Mouse (Mus musculus) erythroblast, adult 5-6 weeks (primary cell): ENCODE measurements at regions not wholly inside any gene's neighbourhood (a gene's known extent, or its start where the extent isn't known, plus 50 kb on each side); places are given as distances from the start of the nearest gene placed in this dataset.
"Not testable (repeated sequence)": the region's sequence is repeated elsewhere in the genome, so short reads cannot be mapped to it uniquely, and the experiment has no call there.

Source experiments
- ATAC-seq: replicated peaks from 2 replicates; pipeline ENCODE4 v1.8.0; 2016; ENCODE audit warnings: moderate number of reproducible peaks, mild to moderate bottlenecking, moderate TSS enrichment, inconsistent platforms; ENCODE audit not compliant: poor library complexity, low FRiP score, severe bottlenecking

DNA sequence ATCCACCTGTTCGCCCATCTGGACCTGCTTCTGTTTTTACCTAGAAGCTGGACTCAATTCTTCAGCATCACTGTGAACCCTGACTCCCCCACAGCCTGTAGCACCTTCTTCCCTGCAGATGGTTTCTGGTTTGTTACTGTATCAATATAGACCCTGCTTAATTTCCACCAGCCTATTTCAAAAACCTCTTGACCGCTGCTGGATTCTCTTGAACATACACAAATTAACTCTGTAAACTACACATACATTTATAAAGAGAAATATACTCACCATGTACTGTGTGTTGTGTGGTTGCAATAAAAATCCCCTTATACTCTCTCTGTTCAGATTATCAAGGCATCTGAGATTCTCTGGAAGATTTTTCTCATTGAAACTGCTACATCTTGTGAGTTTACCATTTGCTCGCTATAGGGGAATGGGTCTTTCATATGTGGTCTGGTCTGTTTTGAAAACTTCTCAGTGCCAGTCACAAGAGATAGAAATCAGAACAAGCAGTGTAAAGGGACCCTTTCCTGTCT lies 89.8 kb upstream of the Cpsf6 start:
- no peak for ATAC-seq

DNA sequence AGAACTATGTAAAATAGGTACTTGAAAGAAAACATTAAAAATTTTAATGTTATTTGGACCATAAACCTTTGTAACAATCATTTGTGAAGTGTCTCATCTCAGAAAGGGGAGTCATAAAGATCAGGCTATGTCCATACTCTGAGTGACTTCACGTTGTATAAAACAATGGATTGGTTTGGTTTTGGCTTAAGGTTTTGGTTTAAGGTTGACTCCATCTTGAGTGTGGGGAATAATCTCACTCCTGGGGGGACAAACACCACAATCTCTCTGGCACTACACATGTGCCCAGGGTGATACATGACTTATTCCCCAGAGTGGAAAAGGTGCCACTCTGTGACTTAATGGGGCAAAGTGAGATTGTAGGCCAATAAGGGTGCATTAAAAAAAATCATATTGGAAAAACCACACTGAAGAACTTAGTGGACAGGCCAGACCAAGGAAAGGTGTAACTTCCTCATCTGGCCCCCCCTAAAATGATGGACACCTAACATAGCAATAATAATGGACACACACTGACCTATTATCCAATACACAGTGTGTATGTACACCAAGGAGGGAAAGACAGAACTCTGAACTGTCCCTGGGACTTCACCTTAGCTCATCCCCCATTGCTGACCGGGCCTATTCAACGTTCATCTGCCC lies 89.2 kb upstream of the Cpsf6 start:
- ATAC-seq, result no peak

DNA sequence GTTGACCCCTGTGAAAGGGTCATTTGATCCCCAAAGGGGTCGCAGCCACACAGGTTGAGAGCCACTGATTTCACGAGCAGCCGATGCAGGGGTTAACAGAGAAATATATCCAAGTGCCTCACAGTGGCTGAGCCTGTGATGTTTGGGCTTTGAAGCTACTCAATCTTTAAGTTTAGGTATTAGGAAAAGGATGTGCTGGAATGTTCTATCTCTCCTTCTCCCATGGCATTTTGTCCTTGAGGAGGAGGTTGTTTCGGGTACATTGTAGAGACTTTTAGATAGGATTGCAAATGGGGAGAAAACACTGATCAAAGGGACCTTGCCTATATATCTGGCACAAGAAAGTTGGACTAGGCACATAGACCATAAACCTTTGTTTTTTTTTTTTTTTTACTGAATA lies 88.6 kb upstream of the Cpsf6 start:
- no peak for ATAC-seq

- ATAC-seq, result no peak
These were observed 87.3 kb upstream of the Cpsf6 start for GRCm38 (mm10) chr10:117467161-117467560.

GRCm38 (mm10) chr10:117466391-117466790 lies 86.6 kb upstream of the Cpsf6 start:
- ATAC-seq, result no peak

DNA sequence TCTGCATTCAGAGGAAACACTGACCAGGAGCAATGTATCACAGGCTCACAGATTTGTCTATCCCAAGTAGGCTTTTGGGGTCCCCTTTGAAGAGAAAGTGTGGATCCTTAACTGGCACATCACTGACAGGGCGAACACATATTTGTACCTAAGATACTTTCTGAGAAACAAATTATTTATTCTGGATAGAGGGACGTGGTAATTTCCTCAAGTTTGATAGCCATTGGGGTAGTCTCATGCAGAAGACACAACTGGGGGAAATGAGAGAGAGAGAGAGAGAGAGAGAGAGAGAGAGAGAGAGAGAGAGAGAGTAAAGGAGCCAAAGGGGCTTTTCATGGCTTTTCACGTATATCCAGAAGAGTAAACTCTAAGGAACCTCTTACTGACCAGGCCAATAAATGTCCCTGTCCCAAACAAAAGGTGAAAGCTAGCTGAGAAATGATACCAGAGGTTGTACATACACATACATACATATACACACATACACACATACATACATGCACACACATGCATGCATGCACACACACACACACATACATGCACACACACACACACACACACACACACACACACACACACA lies 85.9 kb upstream of the Cpsf6 start:
- ATAC-seq, result no peak

- no peak for ATAC-seq
These were observed 85.3 kb upstream of the Cpsf6 start for GRCm38 (mm10) chr10:117465058-117465660.

GRCm38 (mm10) chr10:117464331-117464730 lies 84.5 kb upstream of the Cpsf6 start:
- ATAC-seq, result not testable (repeated sequence)

DNA sequence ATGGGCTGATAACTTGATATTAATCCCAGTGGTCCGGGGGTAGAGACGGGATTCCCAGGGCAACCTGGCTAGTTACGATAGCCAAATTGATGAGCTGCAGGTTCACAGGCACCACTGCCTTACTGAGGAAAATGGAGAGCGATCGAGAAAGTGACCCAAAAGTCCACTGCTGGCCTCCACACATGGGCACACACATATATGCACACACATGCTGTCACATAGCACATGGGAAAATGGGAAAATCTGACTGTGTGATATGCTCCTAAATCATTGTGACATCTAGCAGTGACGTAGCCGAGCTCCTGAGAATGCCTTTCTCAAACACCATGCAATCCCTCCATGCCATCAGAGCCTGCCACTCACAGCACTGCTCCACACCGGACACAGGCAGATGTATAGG lies 83.8 kb upstream of the Cpsf6 start:
- no peak for ATAC-seq

DNA sequence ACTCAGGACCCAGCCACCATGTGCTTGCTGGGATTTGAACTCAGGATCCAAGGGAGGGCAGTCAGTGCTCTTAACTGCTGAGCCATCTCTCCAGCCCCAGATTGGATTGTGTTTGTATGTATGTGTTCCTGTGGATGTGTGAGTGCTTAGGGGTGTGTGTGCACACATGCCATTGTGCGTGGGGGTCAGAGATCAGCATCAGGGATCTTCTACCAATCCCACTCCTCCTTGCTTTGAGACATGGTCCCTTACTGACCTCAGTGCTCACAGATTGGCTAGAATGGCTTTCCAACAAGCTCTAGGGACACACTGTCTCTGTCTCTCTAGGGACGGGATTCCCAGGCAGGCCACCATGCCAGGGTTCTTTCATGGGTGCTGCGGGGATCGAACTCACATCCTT lies 83.1 kb upstream of the Cpsf6 start:
- no peak for ATAC-seq

DNA sequence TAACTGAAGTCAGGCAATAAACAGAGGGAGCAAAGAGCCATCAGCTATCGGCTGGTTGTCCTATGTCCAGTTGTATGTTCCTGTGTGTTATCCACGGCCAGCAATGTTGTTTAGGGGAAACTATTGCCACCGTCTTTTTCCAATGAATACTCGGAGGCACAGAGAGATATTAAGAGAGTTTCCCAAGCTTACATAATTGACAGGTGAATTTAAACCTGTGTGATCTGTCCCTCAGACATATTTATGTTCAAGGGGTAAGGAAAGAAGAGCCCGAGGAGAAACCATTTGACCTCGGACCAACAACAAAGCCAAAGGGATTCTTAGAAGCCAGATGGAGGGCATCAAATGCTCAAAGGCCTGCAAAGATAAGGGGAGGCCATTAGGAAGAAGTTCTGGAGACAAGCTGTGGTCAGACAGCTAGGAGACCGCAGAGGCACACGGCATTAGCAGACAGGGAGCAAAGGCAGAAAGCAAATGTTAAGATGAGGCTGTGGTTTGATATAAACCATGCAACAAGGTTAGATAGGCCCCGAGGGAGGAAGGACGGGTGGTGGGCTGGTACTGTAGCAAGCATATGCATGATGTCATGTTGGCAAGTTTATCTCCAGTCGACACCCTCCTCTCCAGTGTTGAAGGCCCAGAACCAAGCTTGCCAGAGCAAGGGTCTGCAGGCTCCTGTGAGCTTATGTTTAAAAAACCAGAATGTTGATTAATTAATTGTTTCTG lies 82.1 kb upstream of the Cpsf6 start:
- no peak for ATAC-seq

DNA sequence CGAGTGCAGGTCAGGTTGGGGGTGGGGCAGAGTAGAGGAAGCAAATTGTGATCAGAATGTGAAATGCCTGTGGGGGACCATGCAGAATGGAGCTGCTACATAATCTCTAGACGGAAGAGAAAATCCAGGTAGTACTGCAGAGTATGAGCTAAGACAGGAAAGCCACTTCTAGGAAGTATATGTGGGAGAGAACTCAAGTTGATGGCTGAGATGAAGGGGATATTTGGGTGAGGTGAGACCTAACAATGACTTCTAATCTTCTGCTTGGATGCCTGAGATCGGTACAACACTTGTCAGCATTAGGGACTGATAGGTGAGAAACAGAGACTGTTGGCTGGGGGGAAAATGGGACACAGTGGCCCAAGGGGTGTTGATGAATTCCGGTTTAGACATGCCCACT lies 81.4 kb upstream of the Cpsf6 start:
- no peak for ATAC-seq

GRCm38 (mm10) chr10:117460366-117460730 lies 80.5 kb upstream of the Cpsf6 start:
- ATAC-seq, result no peak

- ATAC-seq, result no peak
These were observed 80.0 kb upstream of the Cpsf6 start for GRCm38 (mm10) chr10:117459651-117460365.

GRCm38 (mm10) chr10:117459041-117459475 lies 79.2 kb upstream of the Cpsf6 start:
- no peak for ATAC-seq

DNA sequence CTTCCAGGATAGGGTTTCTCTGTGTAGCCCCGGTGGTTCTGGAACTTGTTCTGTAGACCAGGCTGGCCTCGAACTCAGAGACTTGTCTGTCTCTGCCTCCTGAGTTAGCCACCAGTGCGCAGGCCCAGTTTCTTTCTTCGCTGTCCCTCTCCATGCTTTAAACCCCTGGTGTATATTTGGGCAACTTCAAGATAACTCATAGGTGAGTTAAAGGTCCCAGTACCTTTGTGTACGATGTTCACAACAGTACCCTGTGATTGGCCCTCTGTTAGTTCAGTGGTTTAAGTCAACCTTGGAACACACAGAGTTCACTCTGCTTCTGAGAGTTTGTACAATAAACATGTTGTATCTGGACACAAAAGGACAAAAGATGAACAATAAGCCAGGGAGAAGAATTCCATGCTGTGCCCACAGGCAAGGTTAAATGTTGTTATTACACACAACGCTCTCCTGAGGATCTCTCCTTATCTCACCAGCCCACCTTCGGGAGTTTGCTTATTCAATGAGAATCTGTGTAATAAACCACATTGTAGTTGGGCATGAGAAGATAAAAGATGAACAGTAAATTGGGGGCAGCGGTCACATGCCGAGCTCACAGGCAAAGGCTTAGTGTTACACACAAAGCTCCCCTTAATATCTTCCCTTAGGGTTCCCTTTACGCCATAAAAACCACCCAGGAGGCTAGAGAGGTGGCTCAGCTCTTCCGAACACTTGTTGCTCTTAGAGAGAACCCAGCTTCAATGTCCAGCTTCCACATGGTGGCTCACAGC lies 78.6 kb upstream of the Cpsf6 start:
- ATAC-seq, result no peak

DNA sequence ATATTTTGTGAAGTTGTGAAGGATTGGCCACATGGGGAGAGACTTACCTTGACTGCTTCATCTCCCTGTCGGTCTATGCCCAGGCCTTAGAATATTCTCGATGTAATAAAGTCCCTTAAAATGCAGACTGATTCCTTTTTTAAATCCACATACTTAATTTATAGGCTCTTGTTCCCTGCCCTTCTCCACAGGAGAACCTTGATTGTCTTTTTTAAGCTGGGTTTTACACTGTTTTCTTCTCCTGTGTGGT lies 77.8 kb upstream of the Cpsf6 start:
- no peak for ATAC-seq

DNA sequence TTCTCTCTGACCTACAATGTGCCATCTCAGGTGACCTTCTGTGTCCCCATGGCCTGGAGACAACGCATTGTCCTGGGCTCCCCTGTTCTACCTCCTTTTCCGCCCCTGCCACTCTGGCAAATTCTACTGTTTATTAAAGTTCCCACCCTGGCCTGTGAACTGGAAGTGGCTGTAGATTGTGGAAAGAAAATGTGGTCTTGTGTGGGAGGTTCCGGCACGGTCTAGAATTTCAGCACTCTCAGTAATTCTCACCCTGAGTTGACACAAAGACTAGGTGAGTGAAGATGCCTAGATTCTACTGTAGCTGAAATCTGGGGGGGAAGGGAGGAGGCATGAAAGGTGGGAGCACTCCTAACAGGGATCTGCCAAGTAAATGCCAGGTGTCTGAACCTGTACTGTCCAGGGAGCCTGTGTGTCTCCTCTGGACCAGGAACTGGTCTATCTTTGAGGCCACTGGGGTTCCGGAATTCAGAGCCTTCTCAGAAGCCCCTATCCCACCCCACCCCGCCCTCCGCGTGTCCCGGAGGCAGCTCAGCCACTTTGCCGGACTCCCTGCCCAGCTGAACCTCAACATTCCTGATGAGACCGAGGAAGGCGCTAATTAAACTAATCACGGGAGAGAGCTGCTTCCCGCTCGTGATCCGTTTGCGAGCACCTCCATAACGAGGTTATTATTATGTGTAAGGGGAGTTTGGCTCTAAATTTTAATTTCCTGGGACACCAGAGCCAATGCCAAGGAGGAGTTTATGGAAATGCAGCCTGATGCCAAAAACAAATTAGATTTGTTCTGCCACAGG lies 77.3 kb upstream of the Cpsf6 start:
- no peak for ATAC-seq

DNA sequence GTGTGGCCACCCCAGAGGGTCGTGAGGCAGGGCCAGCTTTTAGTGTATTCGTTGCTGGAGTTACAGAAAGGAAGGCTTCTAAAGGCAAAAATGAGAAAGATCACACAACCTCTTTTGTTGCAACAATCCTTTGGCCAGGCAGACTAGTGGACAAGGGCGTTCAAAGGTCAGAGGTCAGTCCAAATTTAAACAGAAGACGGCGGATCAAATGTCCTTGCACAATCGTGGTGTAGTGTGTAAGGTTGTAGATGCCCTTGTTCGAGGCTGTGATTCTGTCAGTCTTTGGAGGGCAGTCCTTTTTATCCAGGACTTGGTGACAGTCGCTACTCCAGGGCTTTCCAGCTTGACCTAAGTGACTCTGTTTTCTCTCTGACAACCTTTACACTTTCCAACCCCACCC lies 76.6 kb upstream of the Cpsf6 start:
- ATAC-seq, result no peak
